Mouse (Mus musculus) bone marrow macrophage, adult 2 months (primary cell): ENCODE measurements around the gene Tmco4.

ENCODE experiments used
- CTCF ChIP-seq: IDR thresholded peaks from 2 replicates; pipeline ENCODE4 v1.5.1; 2012; ENCODE audit warnings: low read depth, mild to moderate bottlenecking, low read length, moderate library complexity
- POLR2A ChIP-seq: IDR thresholded peaks from 2 replicates; pipeline ENCODE4 v1.6.1; 2012; ENCODE audit warnings: mild to moderate bottlenecking, low read depth, low read length, borderline replicate concordance

GRCm38 (mm10) chr4:139085337-139085736 lies 112.6 kb downstream of the Tmco4 start:
- TF ChIP-seq CTCF (no peak), POLR2A (no peak)
